Mouse (Mus musculus): Measurements from ENCODE around the gene Syn2. TPM values are rescaled to one million over a fixed set of nuclear protein-coding genes. Genes with fewer than 3 reads are reported as not detected.

The Syn2 gene
- under 1 TPM in 1 of 2 experiments, not detected in 1; 0.84 TPM for polyA plus RNA-seq (2017; shearing (Covaris generic))

DNA sequence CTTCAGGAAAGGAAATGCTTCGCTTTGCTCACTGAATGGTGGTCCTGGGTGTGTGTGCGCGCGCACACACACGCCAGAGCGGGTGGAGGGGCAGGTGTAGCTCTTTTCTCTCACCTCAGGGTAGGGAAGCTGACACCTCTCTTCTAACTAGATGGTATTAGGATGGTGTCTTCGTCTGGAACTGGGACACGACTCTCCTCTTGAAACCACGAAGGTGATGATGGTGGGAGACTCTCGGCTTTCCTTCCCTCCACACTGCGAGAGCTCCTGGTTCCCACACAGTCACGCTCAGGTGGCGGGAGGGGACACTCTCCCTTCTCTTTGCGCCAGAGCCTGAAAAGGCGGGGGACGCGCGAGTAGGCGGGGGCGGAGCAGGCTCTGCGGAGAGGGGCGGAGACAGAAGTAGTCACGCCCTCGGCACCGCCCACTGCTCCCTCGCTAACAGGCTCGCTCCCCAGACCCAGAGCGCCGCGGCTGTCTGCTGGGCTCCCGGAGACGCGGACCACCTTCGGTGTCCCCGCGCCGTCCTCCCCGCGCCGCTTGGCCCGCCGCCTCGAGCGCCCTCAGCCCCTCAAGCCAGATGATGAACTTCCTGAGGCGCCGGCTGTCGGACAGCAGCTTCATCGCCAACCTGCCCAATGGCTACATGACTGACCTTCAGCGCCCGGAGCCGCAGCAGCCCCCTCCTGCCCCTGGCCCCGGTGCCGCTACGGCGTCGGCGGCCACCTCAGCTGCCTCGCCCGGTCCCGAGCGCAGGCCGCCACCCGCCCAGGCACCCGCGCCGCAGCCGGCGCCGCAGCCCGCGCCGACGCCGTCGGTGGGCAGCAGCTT lies at the start of gene Syn2:
Gene Syn2 (plus strand): TSS at position 402 of the 831 bp plus-strand sequence.

DNA sequence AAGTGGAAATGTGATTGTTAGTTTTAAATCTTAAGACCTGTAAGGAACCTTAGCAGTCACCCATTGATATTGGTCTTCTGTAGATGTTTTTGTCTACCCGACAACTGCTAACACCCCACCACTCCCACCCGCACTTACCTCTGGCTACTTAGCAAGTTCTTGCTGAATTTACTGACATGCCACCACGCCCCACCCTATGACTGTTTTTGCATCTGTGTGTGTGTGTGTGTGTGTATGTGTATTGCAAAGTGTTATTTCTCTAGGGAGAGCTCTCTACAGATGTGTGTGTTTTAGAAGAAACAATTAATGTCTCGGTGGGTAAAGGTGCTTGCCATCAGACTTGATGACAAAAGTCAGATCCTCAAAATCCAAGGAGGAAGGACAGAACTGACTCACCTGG lies 92.3 kb downstream of the Syn2 start, which contains the start of gene Gm17482:
Gene Gm17482 (plus strand): TSS at position 301 of the 400 bp plus-strand sequence.

DNA sequence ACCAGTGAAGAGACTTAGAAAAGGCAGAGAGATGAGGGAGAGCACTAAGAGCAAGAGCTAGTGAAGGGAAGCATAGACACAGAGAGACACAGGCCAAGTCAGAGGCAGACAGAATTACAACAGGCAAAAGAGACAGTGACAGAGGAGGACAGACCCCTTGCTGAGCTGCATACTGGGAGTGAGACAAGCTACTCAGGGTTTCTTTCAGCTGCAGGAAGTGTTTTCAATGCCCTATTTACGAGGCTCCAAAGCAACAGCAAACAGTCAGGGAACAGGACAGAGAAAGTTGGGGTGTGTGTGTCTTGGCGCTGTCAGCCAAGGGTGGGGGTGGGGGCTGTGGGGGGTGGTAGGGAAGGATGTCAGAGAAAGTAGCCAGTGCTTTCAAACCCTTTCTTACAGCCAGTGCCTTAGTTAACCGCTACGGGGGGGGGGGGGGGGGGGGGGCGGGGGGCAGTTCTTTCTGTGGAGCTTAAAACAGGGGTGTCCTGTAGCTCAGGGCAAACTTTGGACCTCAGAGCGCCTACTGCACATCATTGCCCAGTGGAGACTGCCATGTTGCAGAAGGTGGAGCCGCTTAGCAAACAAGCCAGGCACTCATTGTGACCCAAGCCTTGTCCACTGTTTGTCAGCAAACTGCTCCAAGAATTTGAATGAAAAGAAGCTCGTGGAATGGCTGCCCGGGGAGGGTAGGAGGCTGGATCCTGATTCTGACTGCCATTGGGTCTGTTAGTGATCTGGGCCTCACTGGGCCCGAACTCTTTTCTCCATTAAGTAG lies 117.6 kb downstream of the Syn2 start, which contains the start of gene Timp4:
Gene Timp4 (minus strand): TSS at position 107 of the 775 bp plus-strand sequence.

Other genes starting within 250 kb of the Syn2 start
- gene Vgll4, start 164.9 kb upstream of the Syn2 start, polyA plus RNA-seq (2017; shearing (Covaris generic)): 100 to 1,000 TPM; 120 to 136 TPM
- gene Tamm41, start 97.0 kb upstream of the Syn2 start, polyA plus RNA-seq (2017; shearing (Covaris generic)): 10 to 100 TPM; 38.7 to 48.9 TPM
- not detected for gene Gm17482, start 92.4 kb downstream of the Syn2 start, polyA plus RNA-seq (2017; shearing (Covaris generic))
- gene Timp4, start 117.3 kb downstream of the Syn2 start, polyA plus RNA-seq (2017; shearing (Covaris generic)): 1 to 10 TPM in 1 of 2 experiments, under 1 TPM in 1; 0.12 to 2.9 TPM
- 1 to 10 TPM; 2.0 to 5.5 TPM for gene Pparg, start 226.0 kb downstream of the Syn2 start, polyA plus RNA-seq (2017; shearing (Covaris generic))